Mouse (Mus musculus): ENCODE measurements around the gene Zpbp2. TPM values are rescaled to one million over a fixed set of nuclear protein-coding genes. Genes with fewer than 3 reads are reported as not detected.
"Not testable (repeated sequence)": the region's sequence is repeated elsewhere in the genome, so short reads cannot be mapped to it uniquely, and the experiment has no call there.

Zpbp2 gene
- polyA plus RNA-seq, 1 experiment from 2014 or later, result 0.62 TPM

DNA sequence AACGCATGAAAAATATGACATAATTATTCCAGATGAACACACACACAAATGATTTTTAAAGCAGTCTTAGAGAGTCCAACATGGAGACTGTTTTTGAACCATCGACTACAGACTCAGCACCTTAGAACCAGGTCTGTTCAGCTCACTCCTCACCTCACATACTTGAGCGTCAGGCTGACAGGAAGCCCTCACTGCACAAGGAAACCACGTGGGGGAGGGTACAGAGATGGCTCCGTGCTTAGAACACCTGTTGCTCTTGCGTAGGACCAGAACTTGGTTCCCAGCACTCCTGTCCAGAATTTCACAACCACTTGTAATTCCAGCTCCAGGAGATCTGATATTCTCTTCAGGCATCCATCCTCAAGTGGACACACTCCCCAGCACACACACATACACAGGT, 44.1 kb downstream of the Zpbp2 start:
- ATAC-seq (ENCODE audit: insufficient read depth), result no peak
- no peaks in the 10 kb centered on the region for H3K9me3 ChIP-seq (replicated peaks)
- H3K4me1 ChIP-seq (replicated peaks), result peaks cover 20% of the 10 kb centered on the region
- H3K27me3 ChIP-seq, result peaks cover 42% of the 10 kb centered on the region
- 45% methylated on average over 6 of the region's 6 CpGs for WGBS (ENCODE audit: insufficient replicate concordance)
- H3K9ac ChIP-seq, result no peak overlapping the region
- no peak overlapping the region for H3K4me3 ChIP-seq (replicated peaks)
- no peak overlapping the region for H3K4me2 ChIP-seq
- H3K27ac ChIP-seq (replicated peaks), result no peak overlapping the region
- no peaks in the 10 kb centered on the region for H3K36me3 ChIP-seq (replicated peaks)

DNA sequence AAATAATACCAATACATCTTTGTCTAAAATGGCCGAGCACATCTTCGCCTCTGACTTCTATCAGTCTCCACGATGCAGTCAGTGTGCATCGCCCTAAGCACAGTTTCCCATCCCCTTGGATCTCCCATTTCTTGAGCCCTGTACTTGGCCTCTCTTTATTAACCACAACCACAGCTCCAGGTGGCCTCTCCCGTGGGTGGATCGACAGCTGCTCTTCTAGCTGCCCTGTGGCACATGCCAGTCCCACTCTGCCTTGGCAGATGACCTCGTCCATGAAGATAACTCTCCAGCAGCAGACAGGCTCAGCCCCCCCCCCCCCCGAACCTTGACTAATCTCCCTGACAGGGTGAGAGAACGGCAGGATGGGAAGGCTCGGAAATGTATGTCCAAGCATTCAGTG, 44.6 kb downstream of the Zpbp2 start:
- H3K4me1 ChIP-seq (replicated peaks), result peaks cover 19% of the 10 kb centered on the region
- no peak for ATAC-seq (ENCODE audit: insufficient read depth)
- H3K9ac ChIP-seq, result no peak overlapping the region
- H3K27ac ChIP-seq (replicated peaks), result no peak overlapping the region
- H3K4me3 ChIP-seq (replicated peaks), result no peak overlapping the region
- no peak overlapping the region for H3K4me2 ChIP-seq
- 46% methylated on average over 10 of the region's 10 CpGs for WGBS (ENCODE audit: insufficient replicate concordance)
- no peaks in the 10 kb centered on the region for H3K36me3 ChIP-seq (replicated peaks)
- H3K9me3 ChIP-seq (replicated peaks), result no peaks in the 10 kb centered on the region
- H3K27me3 ChIP-seq, result peaks cover 46% of the 10 kb centered on the region

DNA sequence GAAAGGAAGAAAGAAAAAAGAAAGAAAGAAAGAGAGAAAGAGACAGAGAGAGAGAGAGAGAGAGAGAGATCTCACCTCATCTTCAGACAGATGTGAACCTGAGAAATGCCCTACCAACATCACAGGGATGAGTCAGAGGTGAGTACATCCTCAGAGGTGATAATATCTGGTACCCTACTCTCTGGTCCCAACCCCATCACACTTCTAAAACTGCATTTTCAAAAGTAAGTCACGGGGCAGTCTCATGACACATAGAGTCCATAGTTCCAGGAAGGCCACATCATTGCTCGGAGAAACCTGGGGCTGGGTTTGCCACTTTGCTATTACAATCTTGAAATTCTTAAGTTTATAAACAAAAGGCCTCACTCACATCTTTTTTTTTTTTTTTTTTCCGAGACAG, 45.1 kb downstream of the Zpbp2 start:
- H3K27me3 ChIP-seq, result peaks cover 51% of the 10 kb centered on the region
- 53% methylated on average over 3 of the region's 3 CpGs for whole genome bisulfite sequencing (ENCODE audit: insufficient replicate concordance)
- ATAC-seq (ENCODE audit: insufficient read depth), result no peak

DNA sequence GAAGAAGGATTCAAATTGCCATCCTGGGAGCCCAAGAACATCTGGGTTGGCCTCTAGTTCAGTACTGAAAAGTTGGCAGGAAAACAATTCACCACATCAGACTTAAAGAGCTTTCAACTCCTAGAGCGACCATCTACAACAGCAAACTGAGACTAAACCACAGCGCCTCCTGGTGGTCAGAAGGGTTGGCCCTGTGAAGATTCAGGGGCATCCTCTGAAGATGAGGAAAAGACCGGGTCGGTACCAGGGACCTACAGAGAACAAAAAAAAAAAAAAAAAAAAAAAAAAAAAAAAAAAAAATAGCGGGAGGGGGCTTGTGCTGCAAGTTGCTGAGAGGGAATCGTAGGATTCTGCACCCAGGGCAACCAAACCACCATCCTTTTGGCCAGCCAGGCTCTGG, 46.5 kb downstream of the Zpbp2 start:
- H3K4me2 ChIP-seq, result no peak overlapping the region
- H3K27me3 ChIP-seq, result peaks cover 62% of the 10 kb centered on the region
- 20% methylated on average over 6 of the region's 6 CpGs for WGBS (ENCODE audit: insufficient replicate concordance)
- no peak overlapping the region for H3K4me3 ChIP-seq (replicated peaks)
- H3K27ac ChIP-seq (replicated peaks), result no peak overlapping the region
- H3K9me3 ChIP-seq (replicated peaks), result no peaks in the 10 kb centered on the region
- no peak overlapping the region for H3K9ac ChIP-seq
- no peaks in the 10 kb centered on the region for H3K36me3 ChIP-seq (replicated peaks)
- ATAC-seq (ENCODE audit: insufficient read depth), result no peak
- H3K4me1 ChIP-seq (replicated peaks), result peaks cover 15% of the 10 kb centered on the region

More for the DNA sequence above, 45.1 kb downstream of the Zpbp2 start:
- Histone ChIP-seq H3K9me3 (replicated peaks) (no peaks in the 10 kb centered on the region), H3K27ac (replicated peaks) (no peak overlapping the region), H3K4me3 (replicated peaks) (no peak overlapping the region), H3K4me2 (no peak overlapping the region), H3K9ac (no peak overlapping the region), H3K4me1 (replicated peaks) (peaks cover 19% of the 10 kb centered on the region), H3K36me3 (replicated peaks) (no peaks in the 10 kb centered on the region)

DNA sequence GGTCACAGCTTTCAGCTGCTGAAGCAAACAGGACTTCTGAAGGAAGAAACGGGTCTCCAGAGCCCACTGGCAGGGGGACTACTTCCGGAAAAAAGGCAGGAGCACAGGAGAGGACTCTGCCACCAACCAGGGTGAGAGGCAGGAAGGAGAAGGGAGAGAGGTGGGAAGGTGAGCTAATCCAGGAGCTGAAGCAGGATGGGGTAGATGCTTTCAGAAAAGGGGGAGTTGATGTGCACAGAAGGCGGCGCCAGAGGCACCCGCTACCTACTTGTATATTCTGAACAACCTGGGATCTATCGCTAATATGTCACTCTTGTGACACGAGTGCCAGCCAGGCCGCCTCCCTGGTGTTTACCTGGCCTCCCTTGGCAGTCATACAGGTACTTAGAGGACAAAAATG, 47.1 kb downstream of the Zpbp2 start, which contains the start of gene Lrrc3c:
Gene Lrrc3c (plus strand): TSS at position 301 of the 400 bp plus-strand sequence.
- Histone ChIP-seq H3K27me3 (peaks cover 63% of the 10 kb centered on the region), H3K27ac (replicated peaks) (no peak within 1 kb of the TSS), H3K9me3 (replicated peaks) (no peaks in the 10 kb centered on the region), H3K9ac (no peak within 1 kb of the TSS), H3K4me2 (no peak within 1 kb of the TSS), H3K4me1 (replicated peaks) (peaks cover 11% of the 10 kb centered on the region), H3K36me3 (replicated peaks) (no peaks in the 10 kb centered on the region), H3K4me3 (replicated peaks) (no peak within 1 kb of the TSS)
- ATAC-seq (ENCODE audit: insufficient read depth), result no peak
- 73% methylated on average over 8 of the region's 8 CpGs for WGBS (ENCODE audit: insufficient replicate concordance)

DNA sequence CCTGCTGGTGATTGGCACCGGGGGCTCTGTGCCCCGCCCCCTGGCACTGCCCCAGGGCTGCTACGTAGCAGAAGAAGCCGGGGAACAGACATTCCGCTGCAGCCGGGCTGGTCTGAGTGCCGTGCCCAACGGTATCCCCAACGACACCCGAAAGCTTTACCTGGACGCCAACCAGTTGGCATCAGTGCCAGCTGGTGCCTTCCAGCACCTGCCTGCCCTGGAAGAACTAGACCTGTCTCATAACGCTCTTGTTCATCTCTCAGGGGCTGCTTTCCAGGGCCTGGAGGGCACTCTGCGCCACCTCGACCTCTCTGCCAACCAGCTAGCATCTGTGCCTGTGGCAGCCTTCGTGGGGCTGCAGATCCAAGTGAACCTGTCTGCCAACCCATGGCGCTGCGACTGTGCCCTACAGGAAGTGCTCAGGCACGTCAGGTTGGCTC, 48.0 kb downstream of the Zpbp2 start:
- no peaks in the 10 kb centered on the region for H3K36me3 ChIP-seq (replicated peaks)
- ATAC-seq (ENCODE audit: insufficient read depth), result no peak
- peaks cover 11% of the 10 kb centered on the region for H3K4me1 ChIP-seq (replicated peaks)
- 54% methylated on average over 18 of the region's 18 CpGs for WGBS (ENCODE audit: insufficient replicate concordance)
- H3K4me3 ChIP-seq (replicated peaks), result no peak overlapping the region
- H3K27me3 ChIP-seq, result peaks cover 71% of the 10 kb centered on the region
- no peak overlapping the region for H3K4me2 ChIP-seq
- H3K27ac ChIP-seq (replicated peaks), result no peak overlapping the region
- no peaks in the 10 kb centered on the region for H3K9me3 ChIP-seq (replicated peaks)
- H3K9ac ChIP-seq, result no peak overlapping the region

DNA sequence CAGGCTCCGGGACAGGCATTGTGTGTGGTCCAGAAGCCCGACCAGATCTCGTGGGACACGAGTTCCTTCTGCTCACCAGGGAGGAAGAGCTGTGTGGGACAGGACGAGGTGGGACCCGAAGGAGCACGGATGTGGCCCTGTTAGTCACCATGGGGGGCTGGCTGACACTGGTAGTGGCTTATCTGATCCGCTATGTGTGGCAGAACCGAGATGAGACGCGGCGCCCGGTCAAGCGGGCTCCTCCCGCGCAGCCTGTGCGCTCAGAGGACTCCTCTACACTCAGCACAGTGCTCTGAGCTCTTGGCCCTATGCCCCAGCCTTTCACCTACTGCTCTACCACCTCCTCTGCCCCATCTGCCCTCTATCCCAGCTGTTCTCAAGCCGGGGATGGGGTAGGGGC, 48.4 kb downstream of the Zpbp2 start:
- H3K36me3 ChIP-seq (replicated peaks), result no peaks in the 10 kb centered on the region
- no peak overlapping the region for H3K4me2 ChIP-seq
- H3K4me1 ChIP-seq (replicated peaks), result peaks cover 11% of the 10 kb centered on the region
- H3K9me3 ChIP-seq (replicated peaks), result no peaks in the 10 kb centered on the region
- H3K27me3 ChIP-seq, result peaks cover 71% of the 10 kb centered on the region
- H3K9ac ChIP-seq, result no peak overlapping the region
- no peak overlapping the region for H3K27ac ChIP-seq (replicated peaks)
- H3K4me3 ChIP-seq (replicated peaks), result no peak overlapping the region
- no peak for ATAC-seq (ENCODE audit: insufficient read depth)
- WGBS (ENCODE audit: insufficient replicate concordance), result 20% methylated on average over 18 of the region's 18 CpGs

DNA sequence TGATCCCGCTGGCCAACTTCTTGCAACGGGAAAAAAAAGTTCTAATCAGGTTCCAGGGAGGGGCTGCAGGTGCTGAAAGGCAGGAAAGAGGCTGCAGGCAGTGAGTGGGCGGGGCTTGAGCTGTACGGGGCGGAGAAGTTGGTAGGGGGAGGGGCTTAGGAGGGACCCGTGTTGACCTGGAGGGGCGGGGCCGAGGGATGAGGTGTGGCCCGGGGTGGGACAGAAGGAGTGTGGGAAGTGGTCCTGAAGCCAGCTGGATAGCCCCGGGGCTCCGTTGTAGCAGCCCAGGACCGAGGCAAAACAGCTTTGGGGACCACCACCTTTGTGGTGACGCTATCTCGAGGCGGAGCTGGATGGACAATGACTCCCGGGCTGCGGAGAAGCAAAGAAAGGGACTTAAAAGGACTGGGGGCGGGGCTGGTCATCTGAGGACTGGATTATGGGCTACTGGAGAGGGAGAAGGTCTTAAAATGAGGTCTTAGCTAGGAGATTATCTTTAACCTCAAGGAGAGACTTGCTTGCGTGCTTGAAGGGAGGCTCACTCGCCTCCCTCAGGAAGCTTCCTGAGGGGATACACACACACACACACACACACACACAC, 51.3 kb downstream of the Zpbp2 start:
- Histone ChIP-seq H3K4me1 (replicated peaks) (peaks cover 7% of the 10 kb centered on the region), H3K9ac (no peak overlapping the region), H3K4me2 (peak overlapping the region; percentile 54), H3K36me3 (replicated peaks) (no peaks in the 10 kb centered on the region), H3K9me3 (replicated peaks) (no peaks in the 10 kb centered on the region), H3K27ac (replicated peaks) (no peak overlapping the region), H3K4me3 (replicated peaks) (peak overlapping the region; percentile 31), H3K27me3 (peaks cover 82% of the 10 kb centered on the region)
- WGBS (ENCODE audit: insufficient replicate concordance), result 3% methylated on average over 20 of the region's 20 CpGs
- ATAC-seq (ENCODE audit: insufficient read depth), result peak; percentile 38; the same call in 1 of the 2 replicates

DNA sequence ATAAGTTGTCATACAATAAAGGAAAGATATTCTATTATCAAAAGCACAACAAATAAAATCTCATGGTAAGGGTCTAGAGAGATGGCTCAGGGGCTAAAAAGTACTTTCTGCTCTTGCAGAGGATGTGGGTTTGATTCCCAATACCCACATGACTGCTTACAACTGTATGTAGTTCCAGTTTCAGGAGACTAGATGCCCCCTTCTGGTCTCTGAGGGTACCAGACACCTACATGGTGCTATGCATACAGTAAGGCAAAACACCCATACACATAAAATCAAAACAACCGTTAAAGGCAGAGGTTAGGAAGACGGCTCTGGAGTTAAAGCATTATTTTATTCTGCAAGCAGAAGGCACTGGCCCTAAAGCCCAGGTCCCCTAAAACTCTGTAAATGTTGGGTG, 53.1 kb downstream of the Zpbp2 start:
- 61% methylated on average over 2 of the region's 2 CpGs for WGBS (ENCODE audit: insufficient replicate concordance)
- Histone ChIP-seq H3K4me2 (no peak overlapping the region), H3K4me3 (replicated peaks) (no peak overlapping the region), H3K4me1 (replicated peaks) (peaks cover 6% of the 10 kb centered on the region), H3K27ac (replicated peaks) (no peak overlapping the region), H3K9ac (no peak overlapping the region), H3K27me3 (peaks cover 78% of the 10 kb centered on the region), H3K9me3 (replicated peaks) (no peaks in the 10 kb centered on the region), H3K36me3 (replicated peaks) (no peaks in the 10 kb centered on the region)
- ATAC-seq (ENCODE audit: insufficient read depth), result no peak

DNA sequence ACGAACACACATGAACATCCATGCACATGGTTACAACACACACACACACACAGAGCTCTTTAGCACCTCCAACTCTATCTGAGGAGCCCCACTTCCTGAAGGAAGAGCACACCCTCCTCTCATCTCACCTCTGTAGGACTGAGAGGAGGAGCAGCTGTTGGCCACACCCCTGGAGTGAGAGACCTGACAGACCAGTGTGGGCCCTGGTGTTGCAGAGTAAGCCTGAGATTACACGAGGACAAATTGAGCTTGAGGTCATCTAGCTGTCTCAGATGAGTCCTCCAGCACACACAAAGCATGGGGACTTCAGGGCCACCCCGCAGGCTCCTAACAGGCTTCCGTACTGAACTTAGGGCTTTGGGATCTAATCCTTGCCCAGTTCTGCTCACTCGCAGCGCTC, 54.0 kb downstream of the Zpbp2 start:
- H3K9ac ChIP-seq; H3K4me3 ChIP-seq (replicated peaks); H3K4me1 ChIP-seq (replicated peaks); H3K4me2 ChIP-seq; ATAC-seq (ENCODE audit: insufficient read depth); H3K27ac ChIP-seq (replicated peaks); H3K36me3 ChIP-seq (replicated peaks); H3K9me3 ChIP-seq (replicated peaks): not testable (repeated sequence)
- H3K27me3 ChIP-seq, result peaks cover 77% of the 10 kb centered on the region
- 47% methylated on average over 6 of the region's 6 CpGs for WGBS (ENCODE audit: insufficient replicate concordance)

DNA sequence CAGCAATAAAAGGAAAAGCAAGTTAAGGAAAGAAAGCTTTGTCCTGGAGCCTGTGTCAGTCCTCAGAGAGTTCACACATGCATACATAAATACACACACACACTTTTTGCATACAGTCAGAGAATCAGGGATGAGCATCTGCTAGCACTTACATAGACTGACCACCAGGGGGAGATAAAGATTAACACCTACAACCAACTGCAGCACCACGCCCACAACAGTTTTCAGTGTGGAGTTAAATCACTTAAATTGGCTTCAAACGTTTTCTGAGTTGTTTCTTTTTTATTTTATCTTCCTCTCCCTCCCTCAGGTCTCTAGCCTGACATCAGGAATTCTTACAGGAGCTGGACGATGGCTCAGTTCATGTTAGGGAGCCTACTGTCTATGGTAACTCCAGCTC, 55.9 kb downstream of the Zpbp2 start:
- Histone ChIP-seq H3K4me3 (replicated peaks) (no peak overlapping the region), H3K27me3 (peaks cover 58% of the 10 kb centered on the region), H3K36me3 (replicated peaks) (no peaks in the 10 kb centered on the region), H3K4me2 (no peak overlapping the region), H3K9ac (no peak overlapping the region), H3K9me3 (replicated peaks) (no peaks in the 10 kb centered on the region), H3K4me1 (replicated peaks) (peaks cover 6% of the 10 kb centered on the region), H3K27ac (replicated peaks) (no peak overlapping the region)
- WGBS (ENCODE audit: insufficient replicate concordance), result 5% methylated on average over 3 of the region's 3 CpGs
- ATAC-seq (ENCODE audit: insufficient read depth), result no peak
